Mouse (Mus musculus) lung, postnatal 0 days (tissue): ENCODE results near the gene Pygl.

Experiments
- CTCF ChIP-seq: IDR thresholded peaks from 2 replicates; pipeline ENCODE4 v1.5.1; 2016; ENCODE audit warnings: antibody characterized with exemption, mild to moderate bottlenecking
- EP300 ChIP-seq: IDR thresholded peaks from 2 replicates; pipeline ENCODE4 v1.6.1; 2016; ENCODE audit warnings: antibody characterized with exemption, mild to moderate bottlenecking, control low read depth

- TF ChIP-seq CTCF, result no peak
- TF ChIP-seq EP300, result no peak
Measured at GRCm38 (mm10) chr12:70145586-70145985, 85.7 kb downstream of the Pygl start.
